Mouse (Mus musculus) liver, embryonic 13.5 days (tissue): ENCODE measurements around the gene Igf2r. TPM values are rescaled to one million over a fixed set of nuclear protein-coding genes. Genes with fewer than 3 reads are reported as not detected.

Source experiments
- ATAC-seq: fragments of 200-750 bp; cut with Nextera tagmentation; 2 replicates; pipeline ENCODE4 v1.8.0; 2017; ENCODE audit warnings: low read depth, mild to moderate bottlenecking, moderate number of reproducible peaks, moderate library complexity
- DNase-seq: peaks from one replicate; pipeline ENCODE4 v3.0.0; 2022
- H3K27ac ChIP-seq: fragments of 300-500 bp; sonication (generic); 2 replicates; pipeline ENCODE4 v1.5.1; 2015; ENCODE audit warnings: moderate library complexity, mild to moderate bottlenecking, inconsistent platforms
- H3K27me3 ChIP-seq: fragments of 300-500 bp; sonication (generic); 2 replicates; pipeline ENCODE4 v1.6.1; 2015; ENCODE audit warnings: mild to moderate bottlenecking, inconsistent platforms
- H3K36me3 ChIP-seq: fragments of 300-500 bp; sonication (generic); 2 replicates; pipeline ENCODE4 v1.6.1; 2015; ENCODE audit warnings: mild to moderate bottlenecking, inconsistent platforms
- H3K4me1 ChIP-seq: fragments of 300-500 bp; sonication (generic); replicated peaks from 2 replicates; pipeline ENCODE4 v1.6.1; 2015; ENCODE audit warnings: inconsistent platforms
- H3K4me2 ChIP-seq: fragments of 300-500 bp; sonication (generic); 2 replicates; pipeline ENCODE4 v1.6.1; 2015; ENCODE audit warnings: inconsistent platforms, mild to moderate bottlenecking, moderate library complexity
- H3K4me3 ChIP-seq: fragments of 300-500 bp; sonication (generic); replicated peaks from 2 replicates; pipeline ENCODE4 v1.5.1; 2015; ENCODE audit warnings: mild to moderate bottlenecking, inconsistent platforms
- H3K9ac ChIP-seq: fragments of 300-500 bp; sonication (generic); 2 replicates; pipeline ENCODE4 v1.6.1; 2015; ENCODE audit warnings: mild to moderate bottlenecking, inconsistent platforms
- H3K9me3 ChIP-seq: fragments of 300-500 bp; sonication (generic); replicated peaks from 2 replicates; pipeline ENCODE4 v1.6.1; 2016; ENCODE audit warnings: inconsistent platforms
- WGBS: fragments of 180-500 bp; shearing (Covaris S2); methylation state at CpG from one replicate; pipeline ENCODE4 v1.1.7; 2015; ENCODE audit not compliant: insufficient replicate concordance; 5-methylcytosine and 5-hydroxymethylcytosine counted together
- polyA plus RNA-seq: library from polyadenylated mRNA; unstranded; fragments of >200 nt; fragmentation: Nextera tagmentation; extraction: Ambion mirVana; gene quantifications from 2 replicates; pipeline ENCODE4 v1.2.1, GENCODE M21; 2015

The Igf2r gene
- polyA plus RNA-seq, 1 experiment from 2014 or later = 13.8 TPM

DNA sequence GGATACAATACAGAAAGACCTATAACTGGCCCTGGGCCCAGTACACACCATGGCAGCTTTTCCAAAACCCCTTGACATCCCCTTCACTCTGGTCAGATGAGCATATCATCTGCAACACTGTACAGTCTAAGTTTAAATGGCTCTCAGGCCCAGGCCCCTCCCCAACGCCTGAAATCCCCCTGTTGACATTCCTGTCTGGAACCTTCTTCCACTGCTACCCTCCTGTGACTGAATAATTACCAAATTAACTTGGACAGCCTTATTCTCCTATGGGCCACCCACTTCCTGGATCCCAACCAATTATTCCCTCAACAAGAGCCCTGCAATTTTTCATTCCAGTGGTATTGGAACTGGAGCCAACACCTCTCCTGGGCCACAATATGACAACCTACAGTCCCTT, 25.4 kb downstream of the Igf2r start:
- no peak overlapping the region for H3K27ac ChIP-seq
- H3K36me3 ChIP-seq = peaks cover 56% of the 10 kb centered on the region
- H3K4me2 ChIP-seq = 0 out of 2 replicates have a peak overlapping the region, but pooled peaks have one; percentile 68
- ATAC-seq (no peak), DNase-seq (no peak)
- H3K9ac ChIP-seq = no peak overlapping the region
- no peaks in the 10 kb centered on the region for H3K27me3 ChIP-seq
- 45% methylated on average over 1 of the region's 1 CpGs for WGBS
- peaks cover 75% of the 10 kb centered on the region for H3K4me1 ChIP-seq
- no peak overlapping the region for H3K4me3 ChIP-seq
- peaks cover 9% of the 10 kb centered on the region; the same call in 1 of the 2 replicates for H3K9me3 ChIP-seq

GRCm38 (mm10) chr17:12742151-12742908, 27.1 kb downstream of the Igf2r start:
- ATAC-seq = no peak
- Histone ChIP-seq H3K4me3 (peak overlapping the region; percentile 61), H3K36me3 (peaks cover 61% of the 10 kb centered on the region), H3K4me1 (peaks cover 60% of the 10 kb centered on the region), H3K27me3 (no peaks in the 10 kb centered on the region), H3K9ac (peak overlapping the region; percentile 69), H3K9me3 (peaks cover 9% of the 10 kb centered on the region; the same call in 1 of the 2 replicates), H3K27ac (no peak overlapping the region; the same call in 1 of the 2 replicates), H3K4me2 (peak overlapping the region; percentile 68)
- DNase-seq = no peak
- 51% methylated on average over 38 of the region's 38 CpGs for WGBS

DNA sequence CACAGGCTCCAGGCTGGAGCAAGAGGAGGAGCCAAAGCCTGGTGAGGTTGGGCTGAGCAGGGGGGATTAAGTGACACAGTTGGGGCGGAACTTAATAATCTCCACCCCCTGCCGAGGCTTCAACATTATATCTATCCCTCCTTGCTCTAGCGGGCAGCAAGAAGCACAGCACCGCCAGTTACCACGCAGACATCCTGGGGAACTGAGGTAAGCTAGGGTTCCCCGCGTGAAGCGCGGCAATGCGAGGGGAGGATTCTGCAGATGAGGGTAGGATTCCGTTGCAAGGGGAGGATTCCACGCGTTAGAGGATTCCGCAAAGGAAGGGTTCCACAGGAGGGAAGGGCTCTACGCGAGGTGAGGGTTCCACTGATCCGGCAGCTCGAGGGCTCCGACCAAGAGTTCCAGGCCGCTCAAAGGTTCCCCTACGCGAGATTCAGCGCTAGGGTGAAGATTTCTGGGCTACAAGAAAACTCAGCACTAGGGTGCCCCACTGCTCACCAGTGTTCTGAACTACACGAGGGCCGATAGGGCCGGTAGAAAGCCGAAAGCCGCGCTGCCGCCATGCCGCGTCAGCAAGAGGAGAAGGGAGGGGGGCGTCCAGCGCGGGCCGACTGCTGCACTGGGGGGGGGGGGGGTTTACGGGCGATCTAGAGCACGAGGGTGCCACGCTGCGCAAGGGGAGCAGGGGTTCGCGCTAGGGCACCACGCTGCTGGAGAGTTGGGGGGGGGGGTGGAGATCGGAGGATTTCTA, 28.1 kb downstream of the Igf2r start:
- peak overlapping the region; percentile 61 for H3K4me3 ChIP-seq
- H3K4me2 ChIP-seq = peak overlapping the region; percentile 68
- H3K27ac ChIP-seq = peak overlapping the region; percentile 47; the same call in 1 of the 2 replicates
- WGBS = 45% methylated on average over 45 of the region's 45 CpGs
- H3K27me3 ChIP-seq = no peaks in the 10 kb centered on the region
- peak; percentile 64 for ATAC-seq
- H3K9ac ChIP-seq = peak overlapping the region; percentile 69
- H3K4me1 ChIP-seq = peaks cover 58% of the 10 kb centered on the region
- DNase-seq = peak; percentile 57
- peaks cover 61% of the 10 kb centered on the region for H3K36me3 ChIP-seq
- peaks cover 9% of the 10 kb centered on the region; the same call in 1 of the 2 replicates for H3K9me3 ChIP-seq

DNA sequence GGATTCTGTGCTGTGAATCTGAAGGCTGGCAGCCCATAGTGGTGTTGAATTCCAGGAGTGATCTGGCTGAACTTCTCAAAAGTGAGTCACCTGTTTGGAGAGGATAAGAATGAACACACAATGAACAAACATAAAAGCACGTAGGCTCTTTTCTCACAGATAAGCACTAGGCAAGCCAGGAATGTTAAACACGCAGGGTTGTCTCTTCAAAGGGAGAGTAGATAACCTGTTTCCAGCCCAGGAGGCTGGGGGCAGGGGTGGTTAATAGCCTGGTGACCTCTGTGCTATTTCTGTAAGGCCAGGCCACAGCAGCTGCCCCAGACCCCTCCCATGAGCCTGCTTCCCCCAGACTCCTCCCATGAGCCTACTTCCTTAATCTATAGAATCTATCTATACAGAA, 29.1 kb downstream of the Igf2r start:
- Histone ChIP-seq H3K4me1 (peaks cover 47% of the 10 kb centered on the region), H3K9me3 (peaks cover 9% of the 10 kb centered on the region; the same call in 1 of the 2 replicates), H3K9ac (no peak overlapping the region), H3K27me3 (peaks cover 4% of the 10 kb centered on the region; the same call in 1 of the 2 replicates), H3K4me3 (no peak overlapping the region), H3K27ac (no peak overlapping the region), H3K4me2 (no peak overlapping the region), H3K36me3 (peaks cover 55% of the 10 kb centered on the region)
- ATAC-seq (peak; percentile 72), DNase-seq (peak; percentile 39)
- 10% methylated on average over 2 of the region's 2 CpGs for WGBS

- whole genome bisulfite sequencing = 53% methylated on average over 4 of the region's 4 CpGs
- no peak for DNase-seq
- peaks cover 47% of the 10 kb centered on the region for H3K36me3 ChIP-seq
- no peak overlapping the region for H3K9ac ChIP-seq
- peak overlapping the region; percentile 2; the same call in 1 of the 2 replicates for H3K27ac ChIP-seq
- no peak overlapping the region for H3K4me2 ChIP-seq
- no peak for ATAC-seq
- H3K4me1 ChIP-seq = peaks cover 39% of the 10 kb centered on the region
- H3K9me3 ChIP-seq = peaks cover 9% of the 10 kb centered on the region; the same call in 1 of the 2 replicates
- peaks cover 4% of the 10 kb centered on the region; the same call in 1 of the 2 replicates for H3K27me3 ChIP-seq
- H3K4me3 ChIP-seq = no peak overlapping the region
Observed at GRCm38 (mm10) chr17:12739516-12739915, 29.9 kb downstream of the Igf2r start.

GRCm38 (mm10) chr17:12737934-12738333, 31.5 kb downstream of the Igf2r start:
- no peak for DNase-seq
- peaks cover 26% of the 10 kb centered on the region for H3K4me1 ChIP-seq
- H3K9me3 ChIP-seq = peaks cover 9% of the 10 kb centered on the region; the same call in 1 of the 2 replicates
- no peak overlapping the region for H3K9ac ChIP-seq
- WGBS = 53% methylated on average over 1 of the region's 1 CpGs
- no peak for ATAC-seq
- H3K4me3 ChIP-seq = no peak overlapping the region
- H3K27me3 ChIP-seq = peaks cover 6% of the 10 kb centered on the region; the same call in 1 of the 2 replicates
- H3K4me2 ChIP-seq = no peak overlapping the region
- peaks cover 31% of the 10 kb centered on the region for H3K36me3 ChIP-seq
- H3K27ac ChIP-seq = no peak overlapping the region

DNA sequence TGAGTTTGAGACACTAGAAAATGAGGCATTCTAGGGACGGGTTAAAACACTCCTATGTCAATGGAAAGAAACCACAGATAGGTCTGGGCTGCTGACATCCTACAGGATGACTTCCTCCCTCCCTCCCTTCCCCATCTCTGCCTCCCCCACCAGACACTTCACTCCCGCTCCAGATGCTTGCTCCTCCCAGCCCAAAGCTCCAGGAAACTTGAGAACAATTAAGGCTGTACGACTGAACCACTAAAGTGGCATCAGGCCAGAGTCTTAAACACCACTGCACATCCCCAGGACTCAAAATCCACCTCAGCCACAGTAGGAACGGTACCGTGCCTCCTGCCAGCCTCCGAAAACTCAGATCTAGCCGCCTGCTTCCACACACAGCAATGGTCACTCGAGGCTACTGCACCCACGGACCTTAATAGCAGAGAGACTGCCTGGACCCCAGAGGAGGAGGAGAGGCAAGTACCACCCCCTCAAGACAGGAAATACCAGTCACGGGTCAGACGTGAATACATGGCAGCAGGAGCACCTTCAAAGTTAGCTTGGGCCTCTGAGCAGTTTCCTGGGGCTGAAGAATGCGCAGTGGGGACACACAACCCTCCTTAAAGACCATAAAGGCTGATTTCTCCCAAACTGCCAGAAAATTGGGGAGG, 35.1 kb downstream of the Igf2r start:
- H3K9me3 ChIP-seq = no peaks in the 10 kb centered on the region
- H3K4me3 ChIP-seq = no peak overlapping the region
- H3K27ac ChIP-seq = no peak overlapping the region
- ATAC-seq (no peak), DNase-seq (no peak)
- peaks cover 17% of the 10 kb centered on the region for H3K36me3 ChIP-seq
- WGBS = 45% methylated on average over 12 of the region's 12 CpGs
- H3K9ac ChIP-seq = no peak overlapping the region
- H3K4me1 ChIP-seq = peaks cover 3% of the 10 kb centered on the region
- no peak overlapping the region for H3K4me2 ChIP-seq
- peaks cover 6% of the 10 kb centered on the region; the same call in 1 of the 2 replicates for H3K27me3 ChIP-seq

DNA sequence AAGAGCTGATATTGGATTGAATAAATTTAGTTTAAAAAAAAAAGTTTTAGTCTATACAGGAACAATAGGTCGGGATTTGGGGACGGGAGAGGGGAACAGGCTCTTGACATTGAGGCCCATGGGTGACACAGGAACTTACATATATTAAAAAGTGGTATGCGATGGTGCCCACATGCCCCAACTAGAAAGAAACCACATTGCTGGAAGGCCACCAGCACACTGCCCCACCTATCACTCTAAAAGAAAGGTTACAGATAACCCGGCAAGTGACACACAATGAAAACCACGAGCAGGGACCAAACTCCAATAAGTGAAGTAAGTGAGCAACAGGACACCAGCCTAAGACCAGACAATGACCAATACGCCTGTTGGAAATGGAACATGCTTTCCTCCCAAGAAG, 36.3 kb downstream of the Igf2r start:
- Histone ChIP-seq H3K27ac (no peak overlapping the region), H3K4me2 (no peak overlapping the region), H3K4me3 (no peak overlapping the region), H3K9me3 (no peaks in the 10 kb centered on the region), H3K36me3 (peaks cover 16% of the 10 kb centered on the region), H3K27me3 (peaks cover 6% of the 10 kb centered on the region; the same call in 1 of the 2 replicates), H3K4me1 (0 out of 2 replicates have a peak, but pooled peaks cover 3% of the 10 kb centered on the region), H3K9ac (no peak overlapping the region)
- DNase-seq (no peak), ATAC-seq (no peak)
- 46% methylated on average over 6 of the region's 6 CpGs for WGBS

GRCm38 (mm10) chr17:12728536-12728935, 40.9 kb downstream of the Igf2r start:
- Histone ChIP-seq H3K4me1 (peaks cover 34% of the 10 kb centered on the region), H3K27me3 (0 out of 2 replicates have a peak, but pooled peaks cover under 1% of the 10 kb centered on the region), H3K4me3 (no peak overlapping the region), H3K36me3 (peaks cover 20% of the 10 kb centered on the region), H3K9me3 (no peaks in the 10 kb centered on the region), H3K9ac (no peak overlapping the region), H3K4me2 (no peak overlapping the region), H3K27ac (no peak overlapping the region)
- WGBS = 73% methylated on average over 1 of the region's 1 CpGs
- DNase-seq (no peak), ATAC-seq (no peak)

DNA sequence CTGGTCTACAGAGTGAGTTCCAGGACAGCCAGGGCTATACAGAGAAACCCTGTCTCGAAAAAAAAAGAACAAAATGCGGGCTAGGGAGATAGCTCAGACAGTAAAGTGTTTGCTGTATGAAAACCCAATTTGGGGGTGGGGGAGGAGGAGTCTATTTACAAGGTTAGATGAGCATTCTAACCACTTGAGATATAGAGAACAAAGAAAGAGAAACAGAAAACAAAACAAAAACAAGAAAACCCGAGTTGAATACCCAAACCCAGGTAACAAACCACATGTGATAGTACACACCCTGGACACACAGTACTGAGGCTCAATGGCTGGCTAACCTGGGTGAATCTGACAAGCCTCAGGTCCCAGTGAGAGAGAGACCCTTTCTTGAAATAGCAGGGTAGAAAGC, 41.7 kb downstream of the Igf2r start:
- WGBS = 59% methylated on average over 3 of the region's 3 CpGs
- Histone ChIP-seq H3K4me2 (no peak overlapping the region), H3K27me3 (no peaks in the 10 kb centered on the region), H3K27ac (no peak overlapping the region), H3K4me1 (peaks cover 34% of the 10 kb centered on the region), H3K9ac (no peak overlapping the region), H3K9me3 (no peaks in the 10 kb centered on the region), H3K36me3 (peaks cover 20% of the 10 kb centered on the region), H3K4me3 (no peak overlapping the region)
- DNase-seq = no peak
- no peak for ATAC-seq

- Histone ChIP-seq H3K27me3 (0 out of 2 replicates have a peak, but pooled peaks cover 4% of the 10 kb centered on the region), H3K4me3 (no peak overlapping the region), H3K4me1 (peaks cover 38% of the 10 kb centered on the region), H3K9ac (no peak overlapping the region), H3K36me3 (peaks cover 31% of the 10 kb centered on the region), H3K4me2 (no peak overlapping the region), H3K9me3 (no peaks in the 10 kb centered on the region), H3K27ac (no peak overlapping the region)
- ATAC-seq (no peak), DNase-seq (no peak)
- 27% methylated on average over 4 of the region's 4 CpGs for WGBS
Observed at GRCm38 (mm10) chr17:12725871-12726270, 43.6 kb downstream of the Igf2r start.
